Mouse (Mus musculus) forebrain, embryonic 10.5 days (tissue): Measurements from ENCODE around the gene Kcnn4. TPM values are rescaled to one million over a fixed set of nuclear protein-coding genes. Genes with fewer than 3 reads are reported as not detected.
A peak's percentile ranks its signal among the peaks of the same experiment; 100 is the strongest.
"Not testable (repeated sequence)": the region's sequence is repeated elsewhere in the genome, so short reads cannot be mapped to it uniquely, and the experiment has no call there.

Source experiments
- DNase-seq: peaks from one replicate; pipeline ENCODE4 v3.0.0-alpha.2; 2017; ENCODE audit warnings: low spot score; ENCODE audit errors: extremely low spot score
- H3K27ac ChIP-seq: fragments of 300-500 bp; sonication (generic); 2 replicates; pipeline ENCODE4 v1.5.1; 2016; ENCODE audit warnings: mild to moderate bottlenecking
- H3K27me3 ChIP-seq: fragments of 300-500 bp; sonication (generic); 2 replicates; pipeline ENCODE4 v1.6.1; 2016; ENCODE audit warnings: mild to moderate bottlenecking; ENCODE audit not compliant: poor library complexity, severe bottlenecking
- H3K36me3 ChIP-seq: fragments of 300-500 bp; sonication (generic); replicated peaks from 2 replicates; pipeline ENCODE4 v1.6.1; 2016; ENCODE audit warnings: mild to moderate bottlenecking, moderate library complexity
- H3K4me1 ChIP-seq: fragments of 300-500 bp; sonication (generic); 2 replicates; pipeline ENCODE4 v1.6.1; 2016
- H3K4me3 ChIP-seq: fragments of 300-500 bp; sonication (generic); 2 replicates; pipeline ENCODE4 v1.5.1; 2016; ENCODE audit warnings: mild to moderate bottlenecking, moderate library complexity
- H3K9me3 ChIP-seq: fragments of 300-500 bp; sonication (generic); 2 replicates; pipeline ENCODE4 v1.6.1; 2016; ENCODE audit warnings: mild to moderate bottlenecking, moderate library complexity
- WGBS: fragments of 180-500 bp; shearing (Covaris S2); methylation state at CpG from one replicate; pipeline ENCODE4 v1.1.7; 2016; 5-methylcytosine and 5-hydroxymethylcytosine counted together
- polyA plus RNA-seq: library from polyadenylated mRNA; unstranded; fragments of >200 nt; fragmentation: Nextera tagmentation; extraction: Ambion mirVana; gene quantifications from 2 replicates; pipeline ENCODE4 v1.2.1, GENCODE M21; 2016

Gene Kcnn4
- polyA plus RNA-seq, 1 experiment from 2014 or later: 5.1 TPM

DNA sequence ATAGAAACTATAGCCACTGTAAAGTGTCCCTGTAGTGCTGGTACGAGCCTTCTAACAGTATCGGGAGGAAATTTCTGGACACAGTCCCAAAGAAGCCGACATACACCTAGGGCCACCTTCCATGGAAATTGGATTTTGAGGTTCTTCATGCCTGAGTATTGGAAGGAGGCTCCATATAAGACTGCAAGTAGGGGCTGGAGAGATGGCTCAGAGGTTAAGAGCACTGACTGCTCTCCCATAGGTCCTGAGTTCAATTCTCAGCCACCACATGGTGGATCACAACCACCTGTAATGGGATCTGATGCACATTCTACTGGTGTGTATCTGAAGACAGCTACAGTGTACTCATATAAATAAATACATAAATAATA is 30.0 kb downstream of the Kcnn4 start:
- peaks cover 18% of the 10 kb centered on the region; the same call in 1 of the 2 replicates for H3K4me1 ChIP-seq
- 24% methylated on average over 3 of the region's 3 CpGs for WGBS
- peak overlapping the region; percentile 70 for H3K4me3 ChIP-seq
- peak overlapping the region; percentile 95 for H3K27ac ChIP-seq
- DNase-seq: no peak
- H3K36me3 ChIP-seq: peaks cover 41% of the 10 kb centered on the region
- H3K9me3 ChIP-seq: peaks cover 8% of the 10 kb centered on the region
- H3K27me3 ChIP-seq: no peaks in the 10 kb centered on the region

DNA sequence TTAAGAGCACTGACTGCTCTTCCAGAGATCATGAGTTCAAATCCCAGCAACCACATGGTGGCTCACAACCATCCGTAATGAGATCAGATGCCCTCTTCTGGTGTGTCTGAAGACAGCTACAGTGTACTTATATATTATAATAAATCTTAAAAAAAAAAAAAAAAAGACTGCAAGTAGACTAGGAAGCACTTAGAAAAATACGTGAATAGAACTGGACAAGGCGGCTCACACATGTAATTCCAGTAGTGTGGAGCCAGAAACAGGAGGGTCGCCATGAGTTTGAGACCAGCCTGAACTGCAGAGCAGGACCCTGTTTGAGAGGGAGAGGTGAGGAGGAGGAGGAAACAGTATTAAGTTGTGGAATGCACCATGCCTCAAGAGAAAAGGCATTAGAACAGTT is 30.4 kb downstream of the Kcnn4 start:
- H3K4me3 ChIP-seq: peak overlapping the region; percentile 70
- DNase-seq: not testable (repeated sequence)
- WGBS: 92% methylated on average over 4 of the region's 4 CpGs

DNA sequence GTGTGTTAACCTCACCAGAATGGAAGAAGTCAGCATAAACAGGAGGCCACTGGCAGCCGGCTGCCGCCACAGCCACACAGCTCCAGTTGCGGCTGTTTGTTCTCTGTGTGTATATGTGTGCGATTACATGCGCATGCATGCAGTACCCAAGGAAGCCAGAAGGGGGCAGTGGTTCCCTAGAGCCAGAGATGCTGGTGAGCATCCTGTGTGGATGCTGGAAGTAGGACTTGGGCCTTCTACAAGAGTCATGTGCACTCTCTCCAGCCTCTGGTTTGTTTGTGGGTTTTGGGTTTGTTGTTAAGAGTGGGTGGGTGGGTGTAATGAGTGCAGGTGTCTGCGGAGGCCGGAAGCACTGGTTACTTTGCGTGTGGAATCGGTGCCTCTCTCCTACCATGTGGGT is 32.8 kb downstream of the Kcnn4 start:
- 98% methylated on average over 9 of the region's 9 CpGs for WGBS
- Histone ChIP-seq H3K9me3 (peaks cover 8% of the 10 kb centered on the region), H3K27ac (no peak overlapping the region), H3K36me3 (peaks cover 66% of the 10 kb centered on the region), H3K4me1 (peaks cover 18% of the 10 kb centered on the region; the same call in 1 of the 2 replicates), H3K4me3 (no peak overlapping the region), H3K27me3 (no peaks in the 10 kb centered on the region)
- no peak for DNase-seq

More for the DNA sequence above, 30.4 kb downstream of the Kcnn4 start:
- peaks cover 45% of the 10 kb centered on the region for H3K36me3 ChIP-seq
- not testable (repeated sequence) for H3K9me3 ChIP-seq, H3K27ac ChIP-seq, H3K27me3 ChIP-seq
- peaks cover 18% of the 10 kb centered on the region; the same call in 1 of the 2 replicates for H3K4me1 ChIP-seq

DNA sequence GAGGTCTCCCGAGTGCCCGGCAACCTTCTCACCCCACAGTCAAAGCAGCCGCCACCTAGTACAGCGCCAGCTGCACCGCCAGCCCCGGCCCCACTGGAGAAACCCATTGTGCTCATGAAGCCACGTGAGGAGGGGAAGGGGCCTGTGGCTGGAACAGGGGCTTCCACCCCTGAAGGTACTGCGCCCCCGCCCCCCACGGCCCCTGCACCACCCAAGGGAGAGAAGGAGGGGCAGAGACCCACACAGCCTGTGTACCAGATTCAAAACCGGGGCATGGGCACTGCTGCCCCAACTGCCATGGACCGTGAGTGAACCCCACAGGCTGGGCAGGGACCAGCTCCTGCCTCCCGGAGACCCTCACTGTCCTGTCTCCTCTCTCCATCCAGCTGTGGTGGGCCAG is 35.6 kb downstream of the Kcnn4 start:
- Histone ChIP-seq H3K4me1 (peaks cover 9% of the 10 kb centered on the region; the same call in 1 of the 2 replicates), H3K9me3 (peaks cover 8% of the 10 kb centered on the region), H3K4me3 (no peak overlapping the region), H3K27ac (no peak overlapping the region), H3K36me3 (peaks cover 82% of the 10 kb centered on the region), H3K27me3 (no peaks in the 10 kb centered on the region)
- 95% methylated on average over 13 of the region's 13 CpGs for WGBS
- no peak for DNase-seq

DNA sequence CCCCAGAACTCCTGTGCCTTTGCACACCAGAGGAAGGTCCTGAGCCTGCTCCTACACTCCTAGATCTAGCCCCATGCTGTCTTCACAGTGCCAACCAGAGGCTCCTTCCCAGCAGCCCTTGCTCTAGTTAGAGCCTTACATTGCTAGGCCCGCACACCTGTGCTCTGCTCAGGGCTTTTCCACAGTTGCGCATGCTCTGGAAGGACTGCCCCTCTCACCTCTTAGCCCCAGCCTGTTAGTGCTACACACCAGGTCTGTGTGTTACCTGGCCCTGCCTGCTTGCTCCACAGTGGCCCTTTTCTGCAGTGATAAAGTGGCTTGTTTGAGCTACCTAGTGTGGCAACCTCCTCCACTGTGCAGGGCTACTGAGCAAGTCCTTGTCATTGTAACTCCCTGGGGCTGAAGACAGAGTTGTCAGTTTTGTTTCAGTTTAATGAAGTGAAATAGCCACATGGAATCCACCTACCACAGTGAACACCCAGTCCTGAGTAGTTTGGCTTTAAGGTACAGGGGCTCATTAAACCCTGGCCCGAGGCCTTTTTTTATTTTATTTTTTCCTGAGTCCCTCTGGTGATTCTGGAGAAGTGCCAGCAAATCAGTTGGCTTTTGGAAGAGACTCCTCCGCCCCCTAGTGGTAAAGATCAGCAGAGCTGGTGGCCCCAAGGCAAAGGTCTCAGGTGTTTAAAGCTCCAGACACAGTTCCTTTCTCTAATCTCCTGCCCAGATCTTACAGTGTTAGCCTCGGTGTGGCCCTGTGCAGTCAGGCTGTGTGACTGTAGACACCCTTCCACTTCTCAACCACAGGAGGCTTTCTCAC is 36.7 kb downstream of the Kcnn4 start:
- H3K4me1 ChIP-seq: no peaks in the 10 kb centered on the region
- no peak overlapping the region for H3K4me3 ChIP-seq
- no peak overlapping the region for H3K27ac ChIP-seq
- peaks cover 77% of the 10 kb centered on the region for H3K36me3 ChIP-seq
- DNase-seq: peak; percentile 50
- H3K27me3 ChIP-seq: no peaks in the 10 kb centered on the region
- peaks cover 8% of the 10 kb centered on the region for H3K9me3 ChIP-seq
- WGBS: 56% methylated on average over 5 of the region's 5 CpGs

DNA sequence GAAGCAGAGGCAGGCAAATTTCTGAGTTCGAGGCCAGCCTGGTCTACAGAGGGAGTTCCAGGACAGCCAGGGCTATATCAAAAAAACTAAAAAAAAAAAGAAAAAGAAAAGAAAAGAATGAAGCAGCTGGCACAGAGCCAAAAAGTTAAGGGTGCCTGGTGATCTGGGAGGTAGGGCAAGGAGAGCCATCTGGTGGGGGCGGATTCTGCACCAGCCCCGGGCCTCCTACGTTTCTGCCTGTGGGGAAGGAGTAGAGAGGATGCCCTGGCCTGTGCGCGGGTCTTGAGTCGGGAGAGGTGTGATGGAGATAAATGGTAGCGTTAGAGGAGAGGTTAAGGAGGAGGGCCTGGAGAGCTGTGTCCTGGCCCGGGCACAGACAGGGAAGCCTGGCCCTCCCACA is 38.1 kb downstream of the Kcnn4 start:
- DNase-seq: no peak
- Histone ChIP-seq H3K4me1 (no peaks in the 10 kb centered on the region), H3K9me3 (peaks cover under 1% of the 10 kb centered on the region; the same call in 1 of the 2 replicates), H3K27me3 (no peaks in the 10 kb centered on the region), H3K4me3 (no peak overlapping the region), H3K36me3 (peaks cover 75% of the 10 kb centered on the region), H3K27ac (no peak overlapping the region)
- 96% methylated on average over 9 of the region's 9 CpGs for WGBS

DNA sequence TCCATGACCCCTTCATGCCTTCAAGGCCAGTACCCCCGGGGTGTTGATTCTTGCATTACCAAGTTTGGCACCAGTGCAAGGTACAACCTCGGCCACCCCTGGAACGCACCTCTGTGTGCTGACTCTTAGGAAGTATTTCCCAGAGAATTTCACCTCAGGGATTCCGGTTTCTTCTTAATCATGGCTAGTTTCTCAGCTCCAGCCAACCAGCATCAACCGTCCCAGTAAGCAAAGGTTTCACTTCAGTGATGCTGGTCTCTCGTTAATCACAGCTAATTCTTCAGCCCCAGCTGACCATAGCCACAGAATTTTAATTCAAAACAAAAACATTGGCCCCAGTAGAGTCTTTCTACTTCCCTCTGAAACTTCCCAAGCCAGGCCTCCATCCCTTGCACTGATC is 40.1 kb downstream of the Kcnn4 start:
- H3K9me3 ChIP-seq: no peaks in the 10 kb centered on the region
- H3K4me1 ChIP-seq: no peaks in the 10 kb centered on the region
- H3K36me3 ChIP-seq: peaks cover 64% of the 10 kb centered on the region
- no peak for DNase-seq
- H3K27me3 ChIP-seq: no peaks in the 10 kb centered on the region
- 92% methylated on average over 6 of the region's 6 CpGs for WGBS
- H3K4me3 ChIP-seq: no peak overlapping the region
- no peak overlapping the region for H3K27ac ChIP-seq

DNA sequence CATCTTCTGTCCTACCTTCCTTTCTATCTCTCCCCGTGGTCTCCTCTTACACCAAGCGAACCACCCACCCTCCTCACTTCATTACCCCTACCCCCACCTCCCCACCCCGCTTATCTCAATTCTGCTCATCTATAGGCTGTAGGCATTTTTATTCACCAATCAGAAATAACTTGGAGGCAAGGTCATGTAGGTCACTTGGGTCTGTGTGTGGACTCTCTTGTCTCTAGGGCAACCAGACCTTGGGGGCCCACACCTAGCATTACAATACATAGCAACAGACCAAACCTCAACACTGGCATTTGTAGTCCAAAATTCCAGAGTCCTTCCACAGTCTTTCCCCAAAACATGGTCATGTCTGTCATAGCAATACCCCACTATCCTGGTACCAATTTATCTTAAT is 40.8 kb downstream of the Kcnn4 start:
- H3K9me3 ChIP-seq: no peaks in the 10 kb centered on the region
- peaks cover 58% of the 10 kb centered on the region for H3K36me3 ChIP-seq
- H3K4me1 ChIP-seq: no peaks in the 10 kb centered on the region
- WGBS: 93% methylated on average over 3 of the region's 3 CpGs
- H3K27ac ChIP-seq: no peak overlapping the region
- H3K27me3 ChIP-seq: no peaks in the 10 kb centered on the region
- no peak overlapping the region for H3K4me3 ChIP-seq
- no peak for DNase-seq

DNA sequence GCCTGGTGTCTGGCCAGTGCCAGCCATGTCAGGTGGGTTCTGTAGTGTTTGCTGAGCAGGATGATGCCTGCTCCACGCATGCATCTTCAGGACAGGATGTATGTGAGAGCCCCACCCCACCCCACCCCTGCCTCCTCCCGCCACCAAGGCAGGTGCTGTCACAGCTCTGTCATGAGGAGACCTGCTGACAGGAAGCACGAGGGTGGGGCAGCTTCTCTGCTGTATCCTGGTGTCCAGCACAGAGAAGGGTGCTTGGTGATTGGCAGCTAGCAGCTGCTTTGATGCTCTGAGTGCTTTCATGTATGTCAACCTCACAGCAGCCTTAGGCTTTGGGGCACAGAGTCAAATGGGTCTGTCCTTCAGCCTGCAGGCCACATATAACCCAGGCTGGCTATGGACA is 43.6 kb downstream of the Kcnn4 start:
- DNase-seq: no peak
- no peaks in the 10 kb centered on the region for H3K9me3 ChIP-seq
- no peak overlapping the region for H3K4me3 ChIP-seq
- H3K4me1 ChIP-seq: 0 out of 2 replicates have a peak, but pooled peaks cover 5% of the 10 kb centered on the region
- no peak overlapping the region for H3K27ac ChIP-seq
- WGBS: 87% methylated on average over 3 of the region's 3 CpGs
- H3K27me3 ChIP-seq: no peaks in the 10 kb centered on the region
- H3K36me3 ChIP-seq: peaks cover 48% of the 10 kb centered on the region

DNA sequence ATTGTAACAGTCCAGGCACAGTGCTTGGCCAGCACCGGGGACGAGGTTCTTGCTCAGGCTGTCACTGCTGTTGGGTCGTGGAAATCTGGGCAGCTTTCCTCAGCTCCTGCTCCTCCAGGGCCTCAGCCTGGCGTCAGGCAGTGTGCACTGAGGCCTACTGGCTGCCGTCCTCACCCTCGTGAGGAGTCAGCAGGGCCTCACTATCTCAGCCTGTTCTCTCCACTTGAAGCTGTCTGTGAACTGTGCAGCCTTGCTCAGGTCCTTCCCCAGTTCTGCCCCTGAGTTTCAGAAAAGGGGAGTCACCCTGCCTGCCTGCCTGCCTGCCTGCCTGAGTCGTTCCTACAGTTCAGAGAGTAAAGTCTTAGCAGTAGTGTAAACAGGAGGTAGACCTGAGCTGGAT is 45.2 kb downstream of the Kcnn4 start:
- Histone ChIP-seq H3K4me1 (peaks cover 19% of the 10 kb centered on the region), H3K27ac (no peak overlapping the region), H3K27me3 (no peaks in the 10 kb centered on the region), H3K4me3 (no peak overlapping the region), H3K9me3 (no peaks in the 10 kb centered on the region), H3K36me3 (peaks cover 41% of the 10 kb centered on the region)
- DNase-seq: no peak
- WGBS: 90% methylated on average over 7 of the region's 7 CpGs

DNA sequence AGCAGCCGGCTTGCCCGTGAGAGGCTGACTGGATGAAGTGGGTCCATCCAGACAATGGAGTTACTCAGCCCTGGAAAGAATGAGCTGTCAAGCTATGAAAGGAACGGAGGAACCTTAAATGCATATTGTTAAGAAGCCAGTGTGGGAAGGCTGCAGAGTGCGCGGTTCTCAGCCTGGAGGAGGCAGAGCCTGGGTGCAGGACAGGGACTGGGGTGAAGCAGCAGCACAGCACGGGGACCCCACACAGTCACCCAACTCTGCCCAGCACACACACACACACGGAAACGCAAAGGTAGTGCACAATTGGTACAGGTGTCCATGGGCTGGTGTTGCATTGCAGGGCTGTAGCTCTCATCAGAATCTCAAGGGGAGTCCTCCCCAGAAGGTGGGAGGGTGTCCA is 49.5 kb downstream of the Kcnn4 start:
- H3K27ac ChIP-seq: peak overlapping the region; percentile 68
- DNase-seq: no peak
- no peaks in the 10 kb centered on the region for H3K9me3 ChIP-seq
- H3K4me1 ChIP-seq: peaks cover 29% of the 10 kb centered on the region
- H3K4me3 ChIP-seq: no peak overlapping the region
- H3K36me3 ChIP-seq: peaks cover 52% of the 10 kb centered on the region
- WGBS: 56% methylated on average over 8 of the region's 8 CpGs
- H3K27me3 ChIP-seq: no peaks in the 10 kb centered on the region

DNA sequence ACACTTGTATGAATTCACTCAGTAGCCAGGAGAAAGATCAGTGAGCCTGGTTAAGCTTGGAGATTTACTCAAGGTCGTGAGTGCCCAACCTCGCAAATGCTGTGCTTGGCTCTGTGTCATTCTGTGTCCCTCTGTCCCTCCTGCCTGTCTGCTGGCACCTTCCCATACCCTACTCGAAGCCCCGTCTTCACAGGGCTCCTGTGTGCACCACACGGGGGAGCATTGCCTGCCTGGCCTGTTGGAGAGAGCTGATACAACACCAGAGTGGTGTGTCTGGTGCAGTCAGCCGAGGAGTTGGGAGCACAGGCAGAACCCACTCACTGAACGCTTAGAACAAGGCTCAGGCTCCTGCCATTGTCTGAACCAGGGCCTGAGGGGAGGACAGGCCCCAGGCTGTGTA is 51.6 kb downstream of the Kcnn4 start:
- DNase-seq: no peak
- Histone ChIP-seq H3K4me1 (peaks cover 29% of the 10 kb centered on the region), H3K36me3 (peaks cover 41% of the 10 kb centered on the region), H3K4me3 (no peak overlapping the region), H3K9me3 (no peaks in the 10 kb centered on the region), H3K27ac (0 out of 2 replicates have a peak overlapping the region, but pooled peaks have one; percentile 45), H3K27me3 (no peaks in the 10 kb centered on the region)
- WGBS: 81% methylated on average over 7 of the region's 7 CpGs

DNA sequence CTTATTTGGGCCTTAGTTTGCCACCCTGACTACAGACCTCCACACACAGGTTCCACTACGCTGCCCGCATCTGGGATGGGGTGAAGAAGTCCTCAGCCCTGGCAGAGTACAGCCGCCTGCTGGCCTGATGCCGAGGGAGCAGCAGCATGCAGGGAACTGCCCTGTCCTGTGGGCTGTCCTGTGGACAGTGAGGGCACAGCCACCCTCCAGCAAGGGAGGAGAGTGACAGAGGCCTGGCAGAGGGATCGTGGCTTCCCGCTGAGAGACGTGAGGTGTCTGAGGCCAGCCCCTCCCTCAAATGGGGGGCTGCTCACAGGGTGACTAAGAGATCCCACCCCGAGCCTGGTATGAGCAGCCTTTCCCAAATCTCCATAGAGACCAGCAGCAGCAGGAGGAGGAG is 52.2 kb downstream of the Kcnn4 start:
- H3K4me3 ChIP-seq: no peak overlapping the region
- no peak for DNase-seq
- no peaks in the 10 kb centered on the region for H3K27me3 ChIP-seq
- peaks cover 35% of the 10 kb centered on the region for H3K36me3 ChIP-seq
- H3K9me3 ChIP-seq: no peaks in the 10 kb centered on the region
- WGBS: 84% methylated on average over 8 of the region's 8 CpGs
- peaks cover 29% of the 10 kb centered on the region for H3K4me1 ChIP-seq
- H3K27ac ChIP-seq: no peak overlapping the region; the same call in 1 of the 2 replicates
